11 mouse cellular contexts compared by ENCODE assay signal in the genomic region with DNA sequence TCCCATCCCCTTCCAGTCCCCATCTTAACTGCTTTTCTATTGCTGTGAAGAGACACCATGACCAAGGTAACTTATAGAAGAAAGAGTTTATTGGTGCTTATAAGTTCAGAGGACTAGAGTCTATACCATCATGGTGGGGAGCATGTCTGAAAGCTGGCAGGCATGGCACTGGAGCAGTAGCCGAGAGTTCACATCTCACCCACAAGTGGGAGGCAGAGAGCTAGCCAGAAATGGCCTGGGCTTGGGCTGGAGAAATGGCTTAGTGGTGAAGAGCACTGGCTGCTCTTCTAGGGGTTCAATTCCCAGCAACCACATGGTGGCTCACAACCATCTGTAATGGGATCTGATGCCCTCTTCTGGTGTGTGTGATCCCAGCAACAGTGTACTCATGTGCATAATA. TPM values are rescaled to one million over a fixed set of nuclear protein-coding genes. Genes with fewer than 3 reads are reported as not detected.
DNase-seq lines count a peak whose midpoint lies in the region; ATAC-seq and TF ChIP-seq lines count a peak whose summit lies in the region.
"Had no signal": no experiment of that assay in that cellular context is flagged by ENCODE, and none has a peak within 500 bp of the region (broad histone marks: within the 10 kb centered on the region; RNA-seq: fewer than 3 reads in every experiment).

No protein-coding gene starts in this region.

- H3K4me1 ChIP-seq in heart, embryonic 12.5 days (replicated peaks), result peaks cover 44% of the 10 kb centered on the region
- peaks cover 2% of the 10 kb centered on the region for H3K4me1 ChIP-seq in bone marrow, adult 2 months (ENCODE audit: control insufficient read depth, insufficient read depth, low read length)
- H3K4me1 ChIP-seq in liver, postnatal 0 days (ENCODE audit: insufficient read depth), result peaks cover 58% of the 10 kb centered on the region
- H3K4me1 ChIP-seq in forebrain, embryonic 12.5 days, result peaks cover 13% of the 10 kb centered on the region

- TF ChIP-seq POLR2A in bone marrow, adult 2 months (IDR thresholded peaks at IDR 0.05; ENCODE audit: borderline replicate concordance, control insufficient read depth, low read depth, low read length), result no peak

- 61% methylated on average over 1 of the region's 1 CpGs for WGBS in heart, embryonic 12.5 days
- 68% methylated on average over 1 of the region's 1 CpGs for WGBS in bone marrow, adult 2 months
- WGBS in liver, postnatal 0 days (ENCODE audit: insufficient replicate concordance), result 61% methylated on average over 1 of the region's 1 CpGs
- WGBS in forebrain, embryonic 12.5 days, result 63% methylated on average over 1 of the region's 1 CpGs

- H3K36me3 ChIP-seq in heart, embryonic 12.5 days, result no peaks in the 10 kb centered on the region
- H3K36me3 ChIP-seq in liver, postnatal 0 days (replicated peaks; ENCODE audit: insufficient read depth, low read length), result no peaks in the 10 kb centered on the region
- no peaks in the 10 kb centered on the region for H3K36me3 ChIP-seq in forebrain, embryonic 12.5 days (replicated peaks)
- H3K36me3 ChIP-seq: limb, embryonic 13.5 days had no signal

- DNase-seq in heart, postnatal 4 days, result no peak
- peak; percentile 41 for DNase-seq in 3T3-L1 (ENCODE audit: low read depth, low spot score)
- DNase-seq in liver, postnatal 0 days, result peak; percentile 52
- DNase-seq in neural tube, embryonic 10.5 days (ENCODE audit: extremely low spot score, low spot score), result no peak
- DNase-seq in right cerebral cortex, adult 18-20 months, result no peak
- DNase-seq: kidney, postnatal 25 days had no signal

- H3K4me2 ChIP-seq in heart, embryonic 12.5 days, result peak overlapping the region; percentile 80; the same call in 1 of the 2 replicates
- H3K4me2 ChIP-seq in liver, postnatal 0 days (ENCODE audit: low read depth, low read length), result peak overlapping the region; percentile 99
- no peak overlapping the region for H3K4me2 ChIP-seq in forebrain, embryonic 12.5 days
- H3K4me2 ChIP-seq: limb, embryonic 13.5 days had no signal

- H3K9me3 ChIP-seq in heart, embryonic 12.5 days (replicated peaks), result 0 out of 2 replicates have a peak, but pooled peaks cover 3% of the 10 kb centered on the region
- no peaks in the 10 kb centered on the region for H3K9me3 ChIP-seq in liver, postnatal 0 days (ENCODE audit: low read length)
- no peaks in the 10 kb centered on the region for H3K9me3 ChIP-seq in forebrain, embryonic 12.5 days
- H3K9me3 ChIP-seq: limb, embryonic 13.5 days had no signal

- peaks cover 20% of the 10 kb centered on the region for H3K27me3 ChIP-seq in heart, embryonic 12.5 days (replicated peaks)
- peaks cover 16% of the 10 kb centered on the region for H3K27me3 ChIP-seq in liver, postnatal 0 days (ENCODE audit: insufficient read depth, low read length)
- peaks cover 42% of the 10 kb centered on the region for H3K27me3 ChIP-seq in forebrain, embryonic 12.5 days

- no peak; the same call in 1 of the 2 replicates for ATAC-seq in heart, embryonic 12.5 days (ENCODE audit: insufficient number of reproducible peaks, low FRiP score)
- 0 out of 2 replicates have a peak, but pooled peaks have one; percentile 15 for ATAC-seq in liver, postnatal 0 days
- ATAC-seq in forebrain, embryonic 12.5 days (ENCODE audit: low FRiP score), result no peak
- ATAC-seq: forebrain, embryonic 14.5 days had no signal

- H3K4me3 ChIP-seq in heart, embryonic 12.5 days, result peak overlapping the region; percentile 69; the same call in 1 of the 2 replicates
- H3K4me3 ChIP-seq in bone marrow, adult 2 months (replicated peaks; ENCODE audit: control insufficient read depth, low read depth, low read length), result peak overlapping the region; percentile 52
- H3K4me3 ChIP-seq in liver, postnatal 0 days (ENCODE audit: low read depth, low read length), result peak overlapping the region; percentile 90; the same call in 1 of the 2 replicates
- H3K4me3 ChIP-seq in forebrain, embryonic 12.5 days (replicated peaks), result no peak overlapping the region
- H3K4me3 ChIP-seq: limb, embryonic 13.5 days had no signal

- H3K27ac ChIP-seq in heart, embryonic 12.5 days (ENCODE audit: poor library complexity, severe bottlenecking), result no peak overlapping the region; the same call in 1 of the 2 replicates
- H3K27ac ChIP-seq in bone marrow, adult 2 months (ENCODE audit: control insufficient read depth, insufficient read depth, low read depth, low read length, poor library complexity), result peak overlapping the region; percentile 79; the same call in 1 of the 2 replicates
- H3K27ac ChIP-seq in liver, postnatal 0 days (ENCODE audit: low read depth), result peak overlapping the region; percentile 89
- H3K27ac ChIP-seq in forebrain, embryonic 12.5 days, result no peak overlapping the region
- H3K27ac ChIP-seq: limb, embryonic 13.5 days had no signal

- no peak for TF ChIP-seq EP300 in liver, postnatal 0 days (IDR thresholded peaks at IDR 0.05; ENCODE audit: low read depth)

- no peak overlapping the region for H3K9ac ChIP-seq in heart, embryonic 12.5 days
- no peak overlapping the region for H3K9ac ChIP-seq in liver, postnatal 0 days (replicated peaks)
- H3K9ac ChIP-seq in forebrain, embryonic 12.5 days, result no peak overlapping the region
- H3K9ac ChIP-seq: limb, embryonic 13.5 days had no signal

- peak; percentile 65; the same call in 1 of the 2 replicates for TF ChIP-seq CTCF in bone marrow, adult 2 months (IDR thresholded peaks at IDR 0.05; ENCODE audit: control insufficient read depth, insufficient read depth, low read length)
- peak; percentile 82 for TF ChIP-seq CTCF in liver, postnatal 0 days (IDR thresholded peaks at IDR 0.05; ENCODE audit: low read depth)

RNA-seq across cellular contexts. Expression of gene Grtp1, which starts 3.1 kb away (rescaled TPM):
- 19.8 and 22.7 TPM in 2 replicates for polyA plus RNA-seq in heart, embryonic 12.5 days (2016; fragmentation: Nextera tagmentation; extraction: Ambion mirVana)
- 1 to 10 TPM; 6.1 TPM for total RNA-seq in heart, postnatal 4 days (2021)
- 6.8 and 20.6 TPM in 2 replicates for polyA plus RNA-seq in bone marrow, adult 2 months (2011; ENCODE audit: insufficient read depth, insufficient read length, low replicate concordance, missing spikeins)
- polyA plus RNA-seq in liver, postnatal 0 days (2015; fragmentation: Nextera tagmentation; extraction: Ambion mirVana), result 10.6 and 12.1 TPM in 2 replicates
- polyA plus RNA-seq in forebrain, embryonic 12.5 days (2016; fragmentation: Nextera tagmentation; extraction: Ambion mirVana), result 19.3 and 19.9 TPM in 2 replicates

RNA-seq across cellular contexts. Expression of gene Lamp1, which starts 44.5 kb away (rescaled TPM):
- 364 and 372 TPM in 2 replicates for polyA plus RNA-seq in heart, embryonic 12.5 days (2016; fragmentation: Nextera tagmentation; extraction: Ambion mirVana)
- total RNA-seq in heart, postnatal 4 days (2021), result 100 to 1,000 TPM; 282 to 294 TPM
- polyA plus RNA-seq in bone marrow, adult 2 months (2011; ENCODE audit: insufficient read depth, insufficient read length, low replicate concordance, missing spikeins), result 61.3 and 127 TPM in 2 replicates
- 199 and 206 TPM in 2 replicates for polyA plus RNA-seq in liver, postnatal 0 days (2015; fragmentation: Nextera tagmentation; extraction: Ambion mirVana)
- 207 and 213 TPM in 2 replicates for polyA plus RNA-seq in forebrain, embryonic 12.5 days (2016; fragmentation: Nextera tagmentation; extraction: Ambion mirVana)

RNA-seq across cellular contexts. Expression of gene Adprhl1, which starts 50.5 kb away (rescaled TPM):
- 167 and 180 TPM in 2 replicates for polyA plus RNA-seq in heart, embryonic 12.5 days (2016; fragmentation: Nextera tagmentation; extraction: Ambion mirVana)
- 100 to 1,000 TPM; 376 to 389 TPM for total RNA-seq in heart, postnatal 4 days (2021)
- 0.99 TPM in 1 of 2 replicates, not detected in the other for polyA plus RNA-seq in bone marrow, adult 2 months (2011; ENCODE audit: insufficient read depth, insufficient read length, low replicate concordance, missing spikeins)
- 0.45 TPM in 1 of 2 replicates, not detected in the other for polyA plus RNA-seq in liver, postnatal 0 days (2015; fragmentation: Nextera tagmentation; extraction: Ambion mirVana)
- polyA plus RNA-seq in forebrain, embryonic 12.5 days (2016; fragmentation: Nextera tagmentation; extraction: Ambion mirVana), result 0.13 TPM in 1 of 2 replicates, not detected in the other
- polyA plus RNA-seq: forebrain, embryonic 14.5 days had no signal

Comparison
In these comparisons a context has a peak if more than half of its experiments do, and no peak if none do; other contexts are left out.
1. H3K27ac ChIP-seq: peak in bone marrow, adult 2 months (single experiment) and liver, postnatal 0 days (single experiment); none in heart, embryonic 12.5 days (single experiment) and forebrain, embryonic 12.5 days (single experiment).
2. DNase-seq: peak in 3T3-L1 (single experiment) and liver, postnatal 0 days (single experiment); none in heart, postnatal 4 days (single experiment), neural tube, embryonic 10.5 days (single experiment) and right cerebral cortex, adult 18-20 months (single experiment).
3. RNA of gene Adprhl1, which starts 50.5 kb away (polyA plus RNA-seq): 167 to 180 TPM in heart, embryonic 12.5 days; 0.13 TPM in forebrain, embryonic 12.5 days, 0.45 TPM in liver, postnatal 0 days and 0.99 TPM in bone marrow, adult 2 months; every median in the first group is over 10 times any median in the second.